Mouse (Mus musculus): ENCODE results near the gene Man2b2.

Man2b2 gene

DNA sequence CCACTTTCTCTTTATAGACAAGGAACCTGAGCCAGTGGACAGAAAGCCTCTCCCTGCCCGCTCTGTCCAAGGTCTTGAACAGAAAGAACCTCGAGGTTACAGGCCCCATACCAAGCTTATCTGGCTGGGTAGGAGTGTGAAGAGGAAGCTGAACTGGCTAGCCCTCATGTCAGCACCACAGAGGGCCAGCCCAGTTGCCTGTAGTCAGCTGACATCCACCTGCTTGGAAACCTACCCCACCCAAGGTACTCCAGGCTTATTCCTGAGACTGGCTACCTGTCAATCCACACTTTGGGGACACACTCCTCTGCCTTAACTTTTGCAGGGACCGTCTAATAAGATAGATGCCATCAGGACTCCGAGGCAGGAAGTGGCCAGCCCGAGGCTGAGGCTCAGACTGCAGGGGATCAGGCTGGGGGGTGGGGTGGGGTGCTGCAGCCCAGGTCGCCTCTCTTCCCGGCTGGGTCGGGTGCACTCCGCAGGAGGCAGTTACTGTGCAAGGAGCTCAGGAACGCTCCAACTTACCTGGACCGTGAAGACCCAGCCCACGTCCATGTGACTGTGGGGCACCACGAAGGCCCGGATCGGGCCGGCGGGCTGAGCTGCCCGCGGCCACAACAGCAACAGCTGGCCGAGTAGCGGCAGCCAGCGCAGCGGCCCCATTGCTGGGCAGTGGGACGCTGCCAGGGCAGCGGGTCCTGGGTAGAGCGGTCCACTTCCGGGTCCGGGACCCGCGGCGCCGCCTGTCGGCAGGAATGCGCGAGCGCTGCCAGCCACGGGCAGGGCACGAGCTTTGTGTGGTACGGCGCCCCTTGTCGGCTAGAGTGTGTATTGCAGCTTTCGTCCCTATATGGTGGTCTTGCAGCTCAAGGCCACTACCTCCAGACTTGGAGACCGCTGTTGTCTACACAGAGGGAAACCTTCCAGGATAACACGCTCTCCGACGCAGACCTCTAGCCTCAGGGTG, at the start of gene Man2b2:
Gene Man2b2 (minus strand): TSS at position 741 of the 967 bp plus-strand sequence.
- peak; percentile 79 to 91 for DNase-seq (ENCODE audit: low spot score in 2 of 2)

DNA sequence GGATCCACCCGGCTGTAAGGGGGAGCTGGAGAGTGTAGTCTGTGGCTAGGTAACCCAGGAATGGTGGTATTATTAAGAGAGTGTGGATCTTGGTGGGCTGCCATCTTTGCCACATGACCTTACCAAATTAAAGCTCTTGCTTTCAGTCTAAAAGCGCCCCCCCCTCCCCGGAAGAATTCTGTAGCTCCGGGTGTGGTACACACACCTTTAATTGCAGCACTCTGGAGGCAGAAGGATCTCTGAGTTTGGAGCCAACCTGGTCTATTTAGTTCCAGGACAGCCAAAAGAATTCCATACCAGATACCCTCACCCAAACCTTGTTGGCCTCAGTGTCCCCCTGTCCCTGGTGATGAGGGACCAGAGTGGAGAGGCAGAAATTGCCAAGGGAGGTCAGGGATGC, 48.3 kb upstream of the Man2b2 start:
- DNase-seq (ENCODE audit: low spot score in 2 of 2) = no peak

DNA sequence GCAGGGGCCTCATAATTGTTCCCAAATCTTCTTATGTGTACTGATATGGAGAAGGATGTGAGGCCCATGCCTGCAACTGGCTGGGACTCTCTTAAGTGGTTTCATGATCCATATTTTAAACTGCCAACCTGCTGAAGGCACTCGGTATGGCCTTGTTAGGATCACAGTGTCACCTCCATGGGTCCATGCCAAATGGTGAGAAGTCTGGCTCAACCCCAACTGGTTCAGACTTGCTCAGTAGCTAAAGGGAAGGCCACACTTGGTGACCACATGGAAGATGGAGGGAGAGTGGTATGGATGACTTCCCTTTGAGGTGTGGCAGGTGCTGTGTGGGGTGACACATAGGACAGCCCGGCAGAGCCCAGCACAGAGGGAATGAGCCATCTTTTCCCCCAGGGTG, 47.2 kb upstream of the Man2b2 start:
- no peak for DNase-seq (ENCODE audit: low spot score in 2 of 2)

DNA sequence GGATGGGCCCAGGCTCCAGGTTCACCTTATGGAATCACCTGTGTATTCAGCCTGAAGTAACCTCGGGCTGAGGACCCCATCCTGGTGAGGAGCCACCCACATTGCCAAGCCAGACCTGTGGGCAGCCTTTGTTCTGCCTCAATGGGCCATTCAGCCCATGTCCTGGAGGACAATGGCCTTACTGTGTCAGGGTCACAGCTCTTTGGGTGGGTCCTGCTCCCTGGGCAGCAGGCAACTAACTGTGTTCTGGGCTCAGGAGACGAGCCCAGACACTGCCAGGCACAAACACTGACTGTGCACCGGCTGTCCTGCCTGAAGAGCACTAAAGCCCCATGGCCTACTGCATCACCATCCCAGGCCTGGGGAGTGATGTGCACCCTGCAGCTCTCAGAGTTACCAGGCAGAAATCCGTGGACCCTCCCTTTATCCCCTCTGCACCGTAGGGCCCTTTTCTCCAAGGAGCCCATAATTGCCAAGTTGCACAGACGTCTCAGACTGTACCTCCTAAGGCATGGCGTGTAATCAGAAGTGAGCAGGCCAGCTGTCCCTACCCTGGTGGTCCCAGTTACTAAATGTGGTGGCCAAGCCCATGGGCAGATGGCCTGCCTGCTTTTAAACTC, 46.4 kb upstream of the Man2b2 start:
- no peak for DNase-seq (ENCODE audit: low spot score in 2 of 2)

DNA sequence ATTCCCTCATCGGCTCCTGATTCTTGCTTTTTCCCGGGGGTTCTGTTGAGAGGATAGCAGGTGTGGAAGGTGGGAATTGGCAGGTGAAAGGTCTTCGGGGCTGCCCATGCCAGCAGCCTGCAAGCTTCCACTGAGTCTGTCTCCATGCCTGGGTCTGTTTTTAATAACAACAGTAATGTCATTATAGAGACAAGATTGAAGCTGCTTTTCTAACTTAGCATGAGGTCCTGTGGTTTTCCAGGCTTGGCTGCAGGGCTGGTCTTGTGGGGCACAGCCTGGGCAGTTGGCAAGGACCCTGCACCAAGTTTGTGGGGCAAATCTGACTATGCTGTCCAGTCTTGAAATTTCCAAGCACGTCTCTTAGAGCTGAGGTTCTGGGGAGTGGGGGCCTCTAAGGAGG, 45.5 kb upstream of the Man2b2 start:
- DNase-seq (ENCODE audit: low spot score in 2 of 2) = no peak

DNA sequence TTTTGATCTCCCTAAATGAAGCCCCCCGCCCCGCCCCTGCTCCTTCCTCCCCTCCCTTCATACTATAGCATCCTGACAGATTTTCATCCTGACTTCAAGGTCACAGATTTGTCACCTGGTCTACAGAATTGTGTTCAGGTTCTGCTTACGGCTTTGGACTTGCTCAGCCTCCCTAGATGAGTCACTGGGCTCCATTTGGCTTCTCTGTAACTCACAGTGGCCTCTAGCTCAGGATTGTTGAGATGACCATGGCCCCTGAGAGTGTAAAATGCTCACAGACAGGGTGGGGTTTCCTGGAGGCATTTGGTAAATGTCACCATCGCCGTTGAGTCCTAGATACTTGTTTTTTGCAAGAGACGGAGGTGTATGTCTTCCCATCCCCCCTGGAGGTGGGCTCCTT, 40.5 kb upstream of the Man2b2 start:
- DNase-seq (ENCODE audit: low spot score in 2 of 2) = no peak

DNA sequence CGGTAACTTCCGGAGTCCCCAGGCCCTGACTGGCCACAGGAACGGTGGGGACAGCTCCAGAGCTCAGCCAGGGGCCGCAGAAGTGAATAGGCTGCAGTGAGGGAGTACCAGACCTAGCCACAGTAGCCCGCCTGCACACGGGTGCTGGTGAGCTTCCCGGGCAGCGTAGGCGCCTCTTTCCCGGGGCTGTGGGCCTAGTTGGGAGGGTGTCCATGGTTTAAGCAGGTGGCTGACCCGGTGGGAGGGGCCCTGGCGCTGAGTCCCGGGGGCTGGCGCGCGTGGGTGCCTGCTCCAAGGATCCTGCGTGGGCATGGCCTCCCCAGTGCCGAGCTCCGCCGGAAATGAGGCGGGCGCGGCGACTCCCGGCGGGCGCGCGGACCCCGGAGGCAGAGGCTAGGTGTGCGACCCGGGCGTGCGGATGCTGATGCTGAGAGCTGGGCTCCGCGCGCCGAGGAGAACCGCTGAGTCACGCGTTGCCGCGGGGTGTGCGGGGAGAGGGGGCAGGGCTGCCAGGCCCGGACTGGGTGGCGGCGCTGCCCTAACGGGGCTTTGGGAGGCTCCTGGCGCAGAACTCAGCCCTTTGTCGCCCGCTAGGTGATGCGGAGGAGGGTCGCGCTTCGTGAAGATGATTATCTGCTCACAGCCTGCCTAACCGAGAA, 39.3 kb upstream of the Man2b2 start:
- DNase-seq (ENCODE audit: low spot score in 2 of 2) = no peak

DNA sequence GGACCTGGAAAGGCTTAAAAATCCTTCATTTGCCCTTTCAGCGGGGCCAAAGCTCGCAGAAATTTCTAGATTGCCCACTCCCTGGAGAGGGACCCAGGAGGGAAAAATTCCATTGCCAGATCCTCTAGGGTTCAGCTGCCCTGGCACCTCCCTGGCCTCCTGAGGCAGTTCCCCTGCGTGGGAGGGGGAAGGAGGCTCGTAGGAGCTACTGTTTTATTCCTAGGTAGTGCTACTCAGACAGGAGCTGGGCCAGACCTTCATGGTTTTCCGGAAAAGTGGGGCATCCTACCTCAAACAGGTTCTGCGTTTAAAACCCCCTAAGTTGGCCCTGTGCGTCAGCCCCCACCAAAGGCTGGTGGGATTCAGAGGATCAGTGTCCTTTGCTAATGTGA, 38.7 kb upstream of the Man2b2 start:
- no peak for DNase-seq (ENCODE audit: low spot score in 2 of 2)

DNA sequence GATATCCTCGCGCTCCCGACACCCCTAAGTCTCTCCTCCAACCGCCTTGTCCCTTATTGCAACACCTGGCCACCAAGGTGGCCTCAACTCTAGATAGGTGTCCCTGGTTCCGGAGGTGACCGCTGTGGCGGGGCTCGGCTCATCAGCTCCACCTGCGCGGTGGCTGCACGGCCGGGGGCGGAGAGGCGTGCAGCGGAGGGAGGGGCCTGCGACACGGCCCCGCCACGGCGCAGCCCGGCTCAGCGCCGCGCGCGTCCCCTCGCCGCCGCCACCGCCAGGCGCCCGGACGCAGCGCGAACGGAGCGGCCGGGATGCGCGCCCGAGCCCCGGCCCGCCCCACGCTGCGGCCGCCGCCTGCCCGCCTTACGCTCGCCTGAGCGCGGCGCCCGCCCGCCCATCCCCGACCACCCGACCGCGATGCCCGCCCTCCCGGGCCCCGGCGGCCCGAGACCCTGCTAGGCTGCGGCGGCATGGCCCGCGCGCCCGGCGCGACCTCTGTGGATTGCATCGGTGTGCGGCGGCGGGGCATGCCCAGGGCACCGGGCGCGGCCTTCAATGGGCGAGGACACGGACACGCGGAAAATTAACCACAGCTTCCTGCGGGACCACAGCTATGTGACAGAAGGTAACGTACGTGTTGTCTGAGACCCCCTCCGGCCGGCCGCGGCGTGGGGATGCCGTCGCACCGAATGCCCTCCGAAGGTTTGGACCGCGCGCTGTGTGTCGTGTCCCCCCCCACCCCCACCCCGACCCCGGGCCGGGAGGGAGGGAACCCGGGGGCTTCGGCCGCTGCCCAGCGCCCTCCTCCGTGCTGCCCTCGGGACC, 38.0 kb upstream of the Man2b2 start, which contains the start of gene Ppp2r2c:
Gene Ppp2r2c (plus strand): TSS at position 248 of the 825 bp plus-strand sequence.
- DNase-seq (ENCODE audit: low spot score in 2 of 2) = no peak

DNA sequence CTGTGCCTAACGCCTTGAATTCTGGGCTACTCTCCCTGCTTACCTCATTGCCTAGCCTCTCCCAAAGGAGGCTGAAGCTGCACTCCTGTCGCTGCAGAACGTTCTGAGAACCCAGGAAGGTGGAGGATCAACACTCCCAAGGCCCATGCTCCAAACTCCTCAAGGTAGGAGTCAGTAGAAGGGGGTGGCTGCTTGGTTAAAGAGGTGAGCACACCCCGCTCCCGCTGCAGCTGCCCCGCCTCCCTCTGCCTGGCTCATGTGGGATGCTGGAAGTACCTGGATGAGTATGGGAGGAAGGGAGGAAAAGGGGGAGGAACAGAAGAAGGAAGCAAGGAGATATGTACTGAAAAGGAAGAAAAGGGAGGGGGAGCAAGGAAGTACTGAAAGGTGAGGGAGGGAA, 37.1 kb upstream of the Man2b2 start:
- DNase-seq (ENCODE audit: low spot score in 2 of 2) = no peak

DNA sequence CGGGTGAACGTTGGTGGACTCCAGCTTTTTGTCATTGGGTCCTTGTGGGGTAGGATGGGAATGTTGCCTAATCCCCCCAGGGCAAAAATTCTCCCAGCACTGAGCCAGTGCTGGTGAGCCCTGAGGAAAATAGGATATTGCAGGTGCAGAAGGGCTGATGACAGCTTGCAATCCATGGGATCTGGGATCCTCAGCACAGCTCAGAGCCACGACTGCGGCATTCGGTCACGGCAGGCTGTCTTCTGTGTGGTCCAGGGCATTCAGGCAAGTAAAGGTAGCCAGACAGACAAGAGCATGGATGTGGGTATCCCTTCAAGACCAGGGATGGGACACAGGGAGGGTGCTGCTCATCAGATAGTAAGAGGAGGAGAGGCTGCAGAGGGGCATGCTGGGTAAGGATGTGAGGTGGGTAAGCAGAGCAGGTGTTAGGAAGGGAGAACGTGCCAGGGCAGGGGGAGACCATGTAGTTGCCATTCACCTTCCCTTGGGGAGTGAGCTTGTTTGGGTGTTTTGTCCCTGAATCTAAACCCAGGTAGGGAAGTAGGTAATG, 36.3 kb upstream of the Man2b2 start:
- no peak for DNase-seq (ENCODE audit: low spot score in 2 of 2)

DNA sequence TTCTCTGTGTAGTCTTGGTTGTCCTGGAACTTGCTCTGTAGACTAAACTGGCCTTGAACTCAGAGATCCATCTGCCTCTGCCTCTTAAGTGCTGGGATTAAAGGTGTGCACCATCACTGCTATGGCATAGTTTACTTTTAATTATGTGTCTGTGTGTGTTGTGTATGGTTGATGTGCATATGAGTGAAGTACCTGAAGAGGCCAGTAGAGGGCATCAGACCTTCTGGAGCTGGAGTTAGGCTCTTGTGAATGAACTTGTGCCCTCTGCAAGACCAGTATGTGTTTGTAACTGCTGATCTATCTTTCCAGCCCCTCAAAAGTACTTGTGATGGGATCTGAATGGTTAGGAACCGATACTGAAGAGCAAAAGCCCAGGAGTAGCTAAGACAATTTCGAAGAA, 30.6 kb upstream of the Man2b2 start:
- no peak for DNase-seq (ENCODE audit: low spot score in 2 of 2)

DNA sequence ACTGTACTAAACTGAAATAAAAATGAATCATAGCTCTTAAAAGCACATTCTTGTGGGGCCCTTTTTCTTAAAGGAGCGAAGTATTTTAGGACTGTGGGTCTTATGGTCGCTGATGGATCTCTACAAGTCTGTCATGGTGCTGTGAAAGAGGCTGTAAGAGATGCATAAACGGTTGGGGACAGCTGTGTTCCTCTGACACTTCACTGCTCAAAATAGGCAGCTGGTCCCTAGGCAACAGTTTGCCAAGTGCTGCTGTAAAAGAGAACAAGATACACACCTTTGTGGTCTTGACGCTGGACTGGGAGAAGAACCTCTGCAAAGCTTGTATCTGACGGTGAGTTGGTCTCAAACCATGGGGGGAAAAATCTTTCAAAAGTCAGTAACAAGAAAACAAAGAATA, 27.1 kb upstream of the Man2b2 start:
- DNase-seq (ENCODE audit: low spot score in 2 of 2) = no peak

DNA sequence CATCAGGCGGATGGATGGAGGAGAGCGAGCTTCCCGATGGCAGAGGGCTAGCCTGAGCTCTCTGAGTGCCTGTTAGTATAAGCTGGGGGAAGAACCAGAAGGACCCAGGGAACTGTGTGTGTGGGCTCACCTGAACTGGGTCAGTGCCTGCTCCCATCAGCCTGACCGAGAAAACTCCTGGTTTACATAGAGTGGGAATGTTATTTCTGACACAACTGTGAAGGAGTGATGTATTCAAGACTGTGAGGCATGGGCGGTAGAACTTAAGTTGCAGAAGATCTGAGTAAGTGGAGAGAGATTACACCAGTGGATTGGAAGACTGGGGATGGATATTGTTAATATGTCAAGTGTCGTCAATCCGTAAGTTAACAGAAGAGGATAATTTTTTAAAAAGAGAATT, 26.1 kb upstream of the Man2b2 start:
- no peak for DNase-seq (ENCODE audit: low spot score in 2 of 2)

DNA sequence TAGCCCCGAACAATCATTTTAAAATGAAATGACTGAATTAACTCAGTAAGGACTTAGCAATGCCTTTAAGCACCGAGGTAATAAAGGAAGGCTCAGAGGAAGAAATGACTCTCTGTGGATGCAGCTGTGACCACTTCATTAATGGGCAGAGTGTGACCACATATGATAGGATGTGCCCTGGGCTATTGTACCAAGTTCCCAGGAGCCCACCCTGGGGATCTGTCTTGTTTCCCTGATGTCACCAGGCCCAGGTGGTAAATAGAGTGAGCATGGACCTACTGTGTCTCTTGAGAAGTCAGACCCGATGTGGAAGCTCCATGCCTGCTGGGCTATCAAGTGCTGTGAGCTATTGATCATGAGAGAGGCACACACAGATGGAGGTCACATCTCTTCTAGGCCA, 24.7 kb upstream of the Man2b2 start:
- DNase-seq (ENCODE audit: low spot score in 2 of 2) = no peak

DNA sequence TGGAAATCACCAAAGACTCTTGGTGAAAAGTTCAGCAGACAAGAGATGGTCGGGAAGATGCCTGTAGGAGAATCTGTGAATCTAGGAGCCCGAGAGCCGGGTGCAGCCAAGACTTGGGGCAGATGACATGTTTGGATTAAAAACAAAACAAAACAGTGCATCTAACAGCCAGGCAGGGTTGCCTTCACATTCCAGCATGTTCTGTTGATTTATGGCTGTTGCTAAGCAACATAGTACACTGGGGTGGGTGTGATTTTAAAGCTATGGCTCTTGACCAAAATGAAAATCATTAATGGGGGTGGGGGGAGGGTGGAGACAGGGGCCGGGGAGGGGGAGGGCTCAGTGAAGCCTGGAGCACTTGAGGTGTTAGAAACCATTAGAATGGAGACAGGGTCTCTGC, 21.1 kb upstream of the Man2b2 start:
- DNase-seq (ENCODE audit: low spot score in 2 of 2) = no peak

DNA sequence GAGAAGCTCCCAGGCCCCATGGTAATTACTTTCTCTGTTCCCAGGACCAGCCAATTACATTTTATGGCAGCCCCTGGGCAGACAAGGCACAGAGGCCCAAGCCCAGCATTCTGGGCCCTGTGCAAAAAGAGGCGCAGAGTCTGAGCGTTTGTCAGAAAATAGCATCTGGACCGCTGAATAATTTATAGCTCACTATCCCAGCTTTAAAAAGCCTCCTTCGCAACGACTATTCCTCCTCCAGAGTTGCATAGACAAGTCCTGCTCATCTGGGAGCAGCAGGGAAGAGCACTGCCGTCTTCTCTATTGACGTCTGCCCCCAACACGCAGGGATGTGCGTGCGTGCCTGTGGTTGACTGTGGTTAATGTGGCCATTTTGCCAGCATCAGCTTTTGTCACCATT, 14.0 kb upstream of the Man2b2 start:
- no peak for DNase-seq (ENCODE audit: low spot score in 2 of 2)

DNA sequence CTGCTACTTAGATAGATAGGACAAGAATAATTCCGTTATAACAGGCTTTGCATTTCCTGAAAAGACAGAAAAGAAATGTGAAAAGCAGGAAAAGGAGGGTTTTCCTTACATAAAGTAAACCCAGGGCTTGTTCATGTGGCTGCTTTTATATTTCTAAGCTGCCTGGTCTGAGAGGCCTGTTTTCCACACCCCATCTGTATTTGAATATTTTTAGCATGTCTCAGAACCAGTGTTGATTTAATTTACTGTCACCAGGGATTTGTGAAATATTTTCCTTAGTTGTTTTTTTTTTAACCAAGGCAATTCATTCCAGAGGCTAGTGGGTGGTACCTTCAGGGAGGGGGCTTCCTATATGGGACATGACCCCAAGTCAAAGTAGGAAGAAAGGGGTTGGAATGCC, 11.2 kb upstream of the Man2b2 start:
- no peak for DNase-seq (ENCODE audit: low spot score in 2 of 2)

DNA sequence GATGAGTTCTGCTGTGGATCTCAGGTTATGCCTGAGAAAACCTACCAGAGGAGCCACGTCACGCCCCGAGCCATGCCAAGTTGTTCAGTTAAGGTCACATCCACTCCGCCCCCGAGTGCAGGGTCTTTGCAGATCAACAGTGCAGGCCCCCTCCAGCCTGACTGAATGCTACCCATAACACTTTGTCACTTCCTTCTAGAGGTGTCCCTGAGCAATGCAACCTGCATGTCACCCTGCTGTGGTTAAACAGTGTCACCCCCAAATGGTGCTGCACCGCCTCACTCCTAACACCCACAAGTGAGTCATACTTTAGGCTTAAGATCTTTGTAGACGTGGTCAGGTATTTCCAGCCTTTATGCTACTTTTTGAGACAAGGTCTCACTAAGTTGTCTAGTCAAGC, 9.6 kb upstream of the Man2b2 start:
- no peak for DNase-seq (ENCODE audit: low spot score in 2 of 2)

DNA sequence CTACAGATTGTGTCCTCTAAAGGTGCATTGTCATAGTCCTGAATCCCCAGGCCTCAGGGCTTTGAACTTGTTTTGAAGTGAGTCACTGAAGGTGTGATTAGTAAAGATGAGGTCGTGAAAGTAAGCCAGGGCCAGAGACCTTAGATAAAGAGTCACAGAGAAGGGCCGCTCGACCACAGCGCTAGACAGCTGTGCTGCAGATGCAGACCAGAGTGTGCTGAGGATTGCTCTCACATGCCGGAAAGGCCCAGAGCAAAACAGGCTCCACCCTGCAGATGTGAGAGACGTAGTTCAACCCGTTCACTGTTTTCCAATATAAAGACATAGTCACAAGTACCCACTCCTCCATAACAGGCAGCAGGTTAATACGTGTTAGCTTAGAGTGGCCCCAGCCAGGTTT, 9.1 kb upstream of the Man2b2 start:
- no peak for DNase-seq (ENCODE audit: low spot score in 2 of 2)

DNA sequence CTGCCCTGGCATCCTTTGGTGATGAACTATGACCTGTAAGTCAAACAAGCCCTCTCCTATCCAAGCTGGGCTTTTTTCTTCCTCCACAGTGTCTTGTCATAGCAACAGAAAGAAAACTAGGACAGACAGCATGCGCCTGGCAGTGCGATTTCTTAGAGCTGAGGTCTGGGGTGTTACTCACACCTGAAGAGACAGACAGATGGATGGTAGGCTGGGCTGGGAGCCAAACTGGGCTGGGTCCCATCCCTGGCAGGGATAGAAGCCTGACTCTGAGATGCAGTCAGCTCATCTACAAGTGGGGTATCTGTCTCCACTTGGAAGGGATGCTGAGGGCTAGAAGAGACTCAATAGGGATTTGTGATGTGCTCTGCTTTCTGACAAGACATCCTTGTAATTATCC, 8.6 kb upstream of the Man2b2 start:
- no peak for DNase-seq (ENCODE audit: low spot score in 2 of 2)

DNA sequence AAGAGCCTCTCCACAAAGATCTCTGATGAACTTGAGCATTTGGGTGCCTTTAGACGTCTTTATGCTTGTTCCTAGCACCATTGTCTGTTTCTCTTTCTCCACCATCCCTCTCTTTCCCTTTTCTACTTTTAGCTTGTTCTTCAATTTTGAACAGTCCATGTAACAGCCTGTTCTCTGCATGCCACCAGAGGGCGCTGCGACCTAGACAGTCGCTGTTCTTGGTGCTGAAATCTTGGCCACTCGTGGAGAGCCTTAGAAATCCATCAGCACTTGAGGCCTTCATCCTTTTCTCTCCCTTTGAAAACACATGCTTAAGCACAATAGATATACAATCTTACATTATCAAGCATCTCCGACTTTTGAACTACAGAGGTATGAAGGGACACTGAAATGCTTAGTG, 5.5 kb upstream of the Man2b2 start:
- DNase-seq (ENCODE audit: low spot score in 2 of 2) = peak; percentile 36 to 49

Data from urinary bladder, adult 18-20 months (tissue).